Mouse (Mus musculus): Measurements from ENCODE around the gene Wapl. TPM values are rescaled to one million over a fixed set of nuclear protein-coding genes. Genes with fewer than 3 reads are reported as not detected.

Gene Wapl
- total and polyA plus RNA-seq, 3 experiments: 77.7 to 114 (median 79.2) TPM

DNA sequence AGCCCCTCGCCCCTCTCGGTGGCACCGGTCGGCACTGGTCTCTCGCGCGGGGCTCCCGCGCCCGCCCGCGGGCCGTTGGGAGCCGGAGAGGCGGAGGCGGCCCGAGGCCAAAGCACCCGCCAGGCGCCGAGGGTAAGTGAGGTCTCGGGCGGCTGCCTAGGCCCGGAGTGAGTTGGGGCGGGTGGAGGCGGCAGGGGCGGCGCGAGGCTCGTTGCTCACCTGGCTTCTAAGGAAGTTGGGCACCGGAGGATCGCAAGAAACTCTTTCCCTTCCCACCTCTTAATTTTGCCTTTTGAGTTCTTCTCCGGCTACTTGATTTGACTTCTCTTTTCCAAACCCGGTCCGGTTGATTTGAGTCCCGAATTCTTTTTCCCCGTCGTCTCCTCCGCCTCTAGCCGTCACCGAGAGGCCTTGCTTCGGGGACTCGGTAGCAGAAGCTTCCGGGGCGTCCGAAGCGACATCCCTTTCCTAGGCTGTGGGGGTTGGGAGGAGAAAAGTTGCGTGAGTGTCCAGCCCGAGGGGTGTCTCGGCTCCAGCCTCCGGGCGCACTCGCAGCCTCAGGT, 582 bp downstream of the Wapl start (continued):
- TF ChIP-seq MAFK (IDR thresholded peaks at IDR 0.05; ENCODE audit: insufficient replicate concordance, low read length) (no peak), MAZ (IDR thresholded peaks at IDR 0.05; ENCODE audit: low read depth, low read length) (no peak), MYC (IDR thresholded peaks at IDR 0.05; ENCODE audit: low read depth, low read length) (no peak), E2F4 (IDR thresholded peaks at IDR 0.05; ENCODE audit: insufficient replicate concordance, low read depth, low read length) (no peak), PAX5 (IDR thresholded peaks at IDR 0.05; ENCODE audit: low read length) (no peak), EP300 (IDR thresholded peaks at IDR 0.05; ENCODE audit: low read length) (no peak), JUN (IDR thresholded peaks at IDR 0.05; ENCODE audit: insufficient read depth, low read depth, low read length) (no peak), TCF12 (IDR thresholded peaks at IDR 0.05; ENCODE audit: low read depth, low read length) (0 out of 2 replicates have a peak, but pooled peaks have one; percentile 17), RAD21 (IDR thresholded peaks at IDR 0.05; ENCODE audit: low read depth, low read length) (no peak), MXI1 (IDR thresholded peaks at IDR 0.05; ENCODE audit: low read depth, low read length) (0 out of 2 replicates have a peak, but pooled peaks have one; percentile 22), NELFE (IDR thresholded peaks at IDR 0.05; ENCODE audit: low read depth, low read length) (no peak)

DNA sequence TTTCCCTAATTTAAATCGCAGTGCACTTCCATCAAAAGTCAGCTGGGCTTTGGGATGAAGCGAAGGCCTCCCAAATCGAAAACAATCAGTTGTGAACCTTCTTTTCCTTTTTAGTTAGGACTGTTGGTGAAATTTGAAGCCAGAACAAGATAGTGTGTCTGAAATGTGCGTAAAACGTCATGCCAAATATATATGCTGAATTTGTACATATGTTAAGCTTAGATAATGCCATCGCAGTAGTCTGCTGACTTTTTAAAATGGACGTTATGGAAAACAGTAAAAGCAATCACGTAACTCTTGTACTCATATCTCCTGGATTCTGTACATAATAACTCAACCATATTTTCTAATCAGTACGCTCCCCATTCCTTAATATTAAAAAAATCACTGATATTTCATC, 1.2 kb downstream of the Wapl start:
- in situ Hi-C loops (cut with MboI; ENCODE audit: low pct_ligation_motif_present, low pct_unique_long_range_greater_than_20kb, low sequenced_read_pairs) (loop anchor here (10.0 kb wide), 1 partner anchor 50 kb away; no protein-coding TSS in a partner anchor), dilution Hi-C loops (cut with MboI; ENCODE audit: extremely low pct_ligation_motif_present, extremely low pct_unique_long_range_greater_than_20kb, low sequenced_read_pairs) (no loop called here)
- Histone ChIP-seq H3K4me1 (ENCODE audit: control insufficient read depth in 1 of 2, insufficient read depth in 2 of 2) (peaks cover 0 to 30% of the 10 kb centered on the region in 2 experiments; a peak in 3 of 4 replicates), H3K9ac (ENCODE audit: insufficient read depth, low read depth) (peak overlapping the region; percentile 97), H3K4me2 (ENCODE audit: insufficient read depth, low read depth, poor library complexity, severe bottlenecking) (peak overlapping the region; percentile 42; the same call in 1 of the 2 replicates), H3K36me3 (replicated peaks in 1 of 2; ENCODE audit: control insufficient read depth in 1 of 2, insufficient read depth in 1 of 2, low read length in 1 of 2) (peaks cover 9 to 23% of the 10 kb centered on the region in 2 experiments), H3K27ac (ENCODE audit: insufficient read depth, low read depth) (no peak overlapping the region; the same call in 1 of the 2 replicates), H3K4me3 (replicated peaks in 1 of 3; ENCODE audit: low read depth in 2 of 3, low read length in 2 of 3, poor library complexity in 1 of 3) (peak overlapping the region; percentile 71 to 93 (median 87)), H3K9me3 (replicated peaks; ENCODE audit: low read length) (no peaks in the 10 kb centered on the region), H3K27me3 (replicated peaks) (no peaks in the 10 kb centered on the region), H3K79me2 (replicated peaks; ENCODE audit: control insufficient read depth, extremely low read depth, insufficient read depth, poor library complexity, severe bottlenecking) (peaks cover 43% of the 10 kb centered on the region)
- TF ChIP-seq JUN (IDR thresholded peaks at IDR 0.05; ENCODE audit: insufficient read depth, low read depth, low read length): no peak
- no peak for TF ChIP-seq MAX (IDR thresholded peaks at IDR 0.05; ENCODE audit: low read length)
- DNase-seq (ENCODE audit: extremely low read depth): peak; percentile 13

DNA sequence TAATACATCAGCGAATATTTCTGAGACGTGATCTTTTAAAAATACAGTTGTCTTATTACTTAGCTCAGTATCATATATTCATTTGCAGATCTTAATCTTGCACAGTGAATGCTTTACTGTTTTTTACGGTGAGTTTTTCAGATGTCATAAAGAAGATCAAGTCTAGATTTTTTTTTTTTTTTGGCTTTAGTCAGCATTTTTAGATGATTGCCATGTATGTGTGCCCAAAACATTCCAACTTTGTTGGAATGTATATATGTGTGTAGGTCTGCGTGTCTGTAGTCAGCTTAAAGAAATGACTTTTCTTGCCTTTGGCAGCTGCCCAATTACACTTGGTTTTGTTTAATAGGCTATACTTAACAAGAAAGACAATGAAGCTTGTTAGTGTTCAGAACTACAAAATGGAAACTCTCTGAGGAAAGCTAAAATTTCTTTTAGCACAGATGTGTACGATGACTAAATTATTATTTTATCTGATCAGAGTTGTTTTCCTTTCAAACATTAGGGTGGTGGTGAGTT, 1.7 kb downstream of the Wapl start:
- TF ChIP-seq MXI1 (IDR thresholded peaks at IDR 0.05; ENCODE audit: low read depth, low read length) (no peak), UBTF (IDR thresholded peaks at IDR 0.05; ENCODE audit: low read depth, low read length) (no peak), E2F4 (IDR thresholded peaks at IDR 0.05; ENCODE audit: insufficient replicate concordance, low read depth, low read length) (no peak), CTCF (conservative IDR thresholded peaks at IDR 0.05 in 1 of 2, IDR thresholded peaks at IDR 0.05 in 1 of 2; ENCODE audit: low read depth in 2 of 2, low read length in 2 of 2) (no peak), RCOR1 (conservative IDR thresholded peaks at IDR 0.05; ENCODE audit: low read depth, low read length) (no peak), NRF1 (IDR thresholded peaks at IDR 0.05; ENCODE audit: low read depth, low read length) (no peak), MAFK (IDR thresholded peaks at IDR 0.05; ENCODE audit: insufficient replicate concordance, low read length) (peak; percentile 78), ZNF384 (IDR thresholded peaks at IDR 0.05; ENCODE audit: low read depth, low read length) (no peak)
- Histone ChIP-seq H3K79me2 (replicated peaks; ENCODE audit: control insufficient read depth, extremely low read depth, insufficient read depth, poor library complexity, severe bottlenecking) (peaks cover 48% of the 10 kb centered on the region), H3K27ac (ENCODE audit: insufficient read depth, low read depth) (no peak overlapping the region), H3K4me3 (replicated peaks in 1 of 3; ENCODE audit: low read depth in 2 of 3, low read length in 2 of 3, poor library complexity in 1 of 3) (peak overlapping the region; percentile 38 to 93 (median 71)), H3K36me3 (replicated peaks in 1 of 2; ENCODE audit: control insufficient read depth in 1 of 2, insufficient read depth in 1 of 2, low read length in 1 of 2) (peaks cover 9 to 25% of the 10 kb centered on the region in 2 experiments), H3K27me3 (replicated peaks) (no peaks in the 10 kb centered on the region), H3K4me1 (ENCODE audit: control insufficient read depth in 1 of 2, insufficient read depth in 2 of 2) (peaks cover 0 to 25% of the 10 kb centered on the region in 2 experiments; a peak in 3 of 4 replicates), H3K4me2 (ENCODE audit: insufficient read depth, low read depth, poor library complexity, severe bottlenecking) (peak overlapping the region; percentile 81), H3K9ac (ENCODE audit: insufficient read depth, low read depth) (peak overlapping the region; percentile 97), H3K9me3 (replicated peaks; ENCODE audit: low read length) (no peaks in the 10 kb centered on the region)
- in situ Hi-C loops (cut with MboI; ENCODE audit: low pct_ligation_motif_present, low pct_unique_long_range_greater_than_20kb, low sequenced_read_pairs): loop anchor here (10.0 kb wide), 1 partner anchor 51 kb away; no protein-coding TSS in a partner anchor
- no peak for DNase-seq (ENCODE audit: extremely low read depth)
- dilution Hi-C loops (cut with MboI; ENCODE audit: extremely low pct_ligation_motif_present, extremely low pct_unique_long_range_greater_than_20kb, low sequenced_read_pairs): no loop called here

Measured in CH12.LX (cell line).